8 mouse cellular contexts compared by ENCODE assay signal in genomic region chr15:30693754-30694205, GRCm38 (mm10).
DNase-seq lines count a peak whose midpoint lies in the region; ATAC-seq lines count a peak whose summit lies in the region.

No protein-coding gene starts in this region.

- intact Hi-C loops in left cerebral cortex, postnatal 4 days (cut with DNase I), result no loop called here

- ATAC-seq in inflammation-experienced regulatory T-cells, adult 6 months, result no peak
- ATAC-seq in megakaryocyte-erythroid progenitor cell, adult 5-6 weeks (replicated peaks; ENCODE audit: low FRiP score, low TSS enrichment, poor library complexity, severe bottlenecking), result no peak

- DNase-seq in thymus, postnatal 14 days, result peak; percentile 10
- DNase-seq in thymus, postnatal 25 days, result no peak
- peak; percentile 33 to 68 for DNase-seq in frontal cortex, postnatal 14 days (ENCODE audit: low spot score in 2 of 2)
- DNase-seq in left cerebral cortex, postnatal 4 days, result peak; percentile 34
- DNase-seq in kidney, postnatal 10 days, result no peak
- DNase-seq in lung, postnatal 4 days, result no peak

Comparison
In these comparisons a context has a peak if more than half of its experiments do, and no peak if none do; other contexts are left out.
1. DNase-seq: peak in thymus, postnatal 14 days (single experiment), frontal cortex, postnatal 14 days (2 of 2) and left cerebral cortex, postnatal 4 days (single experiment); none in thymus, postnatal 25 days (single experiment), kidney, postnatal 10 days (single experiment) and lung, postnatal 4 days (0 of 2).